Mouse (Mus musculus) hindlimb bud, embryonic 11.5 days (tissue): ENCODE measurements around the gene Dip2b.
"Not testable (repeated sequence)": the region's sequence is repeated elsewhere in the genome, so short reads cannot be mapped to it uniquely, and the experiment has no call there.

Experiments
- DNase-seq: peaks from one replicate; pipeline ENCODE4 v3.0.0-alpha.2; 2012; ENCODE audit warnings: low read depth, low spot score; ENCODE audit errors: extremely low spot score

Gene Dip2b

DNA sequence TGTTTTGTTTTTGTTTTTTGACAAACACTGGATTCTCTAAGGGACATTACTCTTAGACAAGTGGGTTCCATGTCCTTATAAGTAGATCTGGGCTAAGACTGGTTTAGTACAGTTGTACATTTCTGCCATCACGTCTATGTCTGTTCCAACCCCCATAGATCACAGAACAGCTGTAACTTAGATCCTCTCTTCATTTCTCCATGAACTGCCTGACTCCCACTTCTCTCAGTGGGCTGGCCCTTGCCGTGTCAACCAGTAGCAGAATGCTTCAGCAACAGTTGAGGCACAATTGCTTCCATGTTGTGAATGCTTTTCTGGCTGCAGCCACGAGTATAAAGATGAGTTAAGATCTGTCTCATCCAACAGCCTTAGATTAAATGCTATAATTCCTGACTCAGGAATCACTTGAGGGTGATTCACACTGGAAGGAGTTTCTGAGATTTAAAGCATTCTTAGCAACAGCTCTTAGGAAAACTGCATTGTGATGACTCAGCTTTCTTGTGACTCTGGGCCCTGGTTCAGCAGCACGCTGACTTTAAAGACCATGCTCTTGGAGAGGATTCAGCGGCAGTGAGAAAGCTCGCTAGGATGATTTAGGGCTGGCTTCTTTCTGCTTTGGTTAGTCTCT, 212.8 kb downstream of the Dip2b start:
- no peak for DNase-seq

GRCm38 (mm10) chr15:100256386-100256785, 217.9 kb downstream of the Dip2b start:
- DNase-seq: no peak

- DNase-seq: no peak
Observed at GRCm38 (mm10) chr15:100257305-100257704, 218.8 kb downstream of the Dip2b start.

DNA sequence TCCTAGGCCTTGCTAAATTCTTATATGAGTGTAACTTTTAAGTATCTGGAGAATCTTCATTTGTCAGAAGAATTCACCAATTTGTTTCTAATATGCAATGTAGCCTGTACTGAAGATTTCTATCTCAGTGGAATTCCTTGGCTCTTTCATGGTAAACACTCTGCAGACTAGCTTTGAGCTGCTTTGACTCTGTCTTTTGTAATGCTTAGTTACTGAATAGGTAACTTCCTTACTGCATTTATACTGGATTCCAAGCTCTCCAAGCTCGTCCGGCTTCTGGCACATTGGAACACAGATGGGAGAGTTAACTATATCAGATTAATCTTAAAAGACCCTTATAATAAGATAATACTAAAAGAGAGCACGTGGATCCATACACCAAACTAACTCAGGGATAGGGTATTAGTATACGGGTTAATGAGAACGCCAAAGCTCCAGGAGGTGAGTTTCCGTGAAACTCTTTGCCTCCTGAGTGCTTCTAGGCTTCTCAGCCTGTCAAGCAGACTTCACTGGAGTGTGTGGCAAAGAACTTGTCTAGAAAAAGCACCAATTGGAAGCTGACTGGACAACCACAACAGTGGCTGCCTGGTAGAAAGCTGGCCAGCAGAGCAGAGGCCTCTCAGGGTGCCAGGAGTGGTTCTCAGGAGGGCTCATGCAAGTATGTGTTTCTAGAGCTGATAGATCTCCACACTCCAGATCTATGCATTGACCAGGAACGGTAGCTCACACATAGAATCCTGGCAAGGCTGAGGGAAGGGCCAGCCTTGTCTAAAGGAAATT, 220.4 kb downstream of the Dip2b start:
- no peak for DNase-seq

- not testable (repeated sequence) for DNase-seq
Observed at GRCm38 (mm10) chr15:100260351-100260750, 221.9 kb downstream of the Dip2b start.

DNA sequence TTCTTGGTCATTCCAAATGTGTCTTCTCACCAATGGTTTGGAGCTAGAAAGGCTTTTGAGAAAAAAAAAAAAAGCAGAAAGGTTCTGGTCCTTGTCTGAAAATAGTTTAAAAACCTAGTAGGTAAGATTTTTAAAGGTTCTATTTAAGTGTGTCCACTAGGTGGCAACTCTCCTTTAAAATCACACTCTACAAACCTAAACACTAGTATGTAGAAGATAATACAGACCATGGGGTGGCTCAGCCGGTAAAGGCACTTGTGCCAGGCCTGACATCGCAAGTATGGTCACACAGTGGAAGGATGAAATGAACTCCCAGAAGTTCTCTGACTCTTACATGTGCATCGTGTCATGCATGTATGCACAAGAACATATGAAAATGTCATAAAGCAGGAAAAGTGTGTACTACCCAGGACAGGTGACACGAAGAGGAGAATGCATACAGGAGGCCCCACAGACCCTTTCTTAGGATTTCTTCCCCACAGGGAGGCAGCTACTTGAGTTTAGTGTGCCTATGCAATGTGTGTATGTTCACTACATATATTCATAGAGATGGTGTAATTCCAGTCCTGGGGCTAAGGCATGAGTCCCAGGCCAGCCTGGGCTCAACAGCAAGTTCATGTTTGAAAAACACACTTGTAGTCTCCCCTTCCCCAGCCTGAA, 224.9 kb downstream of the Dip2b start:
- DNase-seq: peak; percentile 10

DNA sequence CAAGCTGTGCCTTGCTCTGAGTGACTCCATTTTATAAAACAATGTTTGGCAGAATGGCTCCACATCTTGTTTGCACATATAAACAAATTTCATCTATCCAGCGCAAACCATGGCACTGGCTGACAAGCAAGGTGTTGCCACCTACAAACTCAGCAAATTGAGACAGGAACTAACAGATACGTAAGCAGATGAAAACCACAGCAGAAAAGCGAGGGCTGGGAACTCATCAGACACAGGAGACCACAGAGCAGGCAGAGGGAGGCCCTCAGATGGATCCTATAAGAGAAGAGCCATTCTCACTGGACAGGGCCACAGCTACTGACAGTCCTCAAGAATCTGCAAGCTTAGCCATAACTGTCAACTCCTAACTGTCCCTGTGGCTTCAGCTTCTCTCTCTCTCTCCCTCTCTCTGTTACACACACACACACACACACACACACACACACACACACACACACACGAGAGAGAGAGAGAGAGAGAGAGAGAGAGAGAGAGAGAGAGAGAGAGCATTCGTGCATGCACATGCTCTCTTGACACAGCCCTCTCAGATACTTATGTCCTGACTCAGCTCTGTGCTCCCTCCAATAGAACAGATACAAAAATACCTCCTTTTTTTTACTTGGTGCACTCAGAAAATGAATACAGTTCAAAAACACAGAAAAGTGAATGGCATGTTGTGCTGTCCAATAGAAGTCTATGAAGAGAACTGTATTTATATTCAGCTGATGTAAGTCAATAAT, 227.3 kb downstream of the Dip2b start:
- DNase-seq: no peak

- no peak for DNase-seq
Observed at GRCm38 (mm10) chr15:100268916-100269315, 230.5 kb downstream of the Dip2b start.
